Mouse (Mus musculus) thymus, adult 2 months (tissue): ENCODE measurements around the gene Spsb2.

Experiments used
- CTCF ChIP-seq: fragments of 200-500 bp; IDR thresholded peaks from 2 replicates; pipeline ENCODE4 v1.5.1; 2012; ENCODE audit warnings: mild to moderate bottlenecking, control low read depth, low read length, moderate library complexity, borderline replicate concordance; ENCODE audit not compliant: control insufficient read depth, poor library complexity, insufficient read depth; ENCODE audit errors: extremely low read depth
- POLR2A ChIP-seq: fragments of 200-500 bp; IDR thresholded peaks from 2 replicates; pipeline ENCODE4 v1.6.1; 2012; ENCODE audit warnings: mild to moderate bottlenecking, low read length, control low read depth, moderate library complexity; ENCODE audit not compliant: control insufficient read depth, poor library complexity, insufficient read depth; ENCODE audit errors: extremely low read depth

DNA sequence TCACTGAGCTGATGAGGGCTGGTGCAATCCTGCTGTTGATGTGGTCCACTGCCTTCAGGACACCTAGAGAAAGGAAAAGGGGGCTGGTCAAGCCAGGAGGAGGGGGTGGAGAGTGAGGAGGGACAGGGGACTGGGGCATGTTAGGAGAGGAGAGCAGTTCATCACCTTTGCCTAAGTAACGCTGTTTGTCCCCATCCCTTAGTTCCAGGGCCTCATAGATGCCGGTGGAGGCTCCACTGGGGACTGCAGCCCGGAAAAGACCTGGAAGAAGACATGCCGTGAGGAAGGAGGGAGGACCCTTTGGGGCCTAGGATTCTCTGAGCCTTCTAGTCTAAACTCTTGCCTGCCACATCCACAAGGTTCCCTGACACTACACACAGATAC lies 40.9 kb upstream of the Spsb2 start:
- TF ChIP-seq CTCF (no peak), POLR2A (no peak)
